Mouse (Mus musculus): ENCODE results near the gene Arhgap15. TPM values are rescaled to one million over a fixed set of nuclear protein-coding genes. Genes with fewer than 3 reads are reported as not detected.

Gene Arhgap15
- polyA plus RNA-seq, 1 experiment from 2014 or later = 0.88 TPM

DNA sequence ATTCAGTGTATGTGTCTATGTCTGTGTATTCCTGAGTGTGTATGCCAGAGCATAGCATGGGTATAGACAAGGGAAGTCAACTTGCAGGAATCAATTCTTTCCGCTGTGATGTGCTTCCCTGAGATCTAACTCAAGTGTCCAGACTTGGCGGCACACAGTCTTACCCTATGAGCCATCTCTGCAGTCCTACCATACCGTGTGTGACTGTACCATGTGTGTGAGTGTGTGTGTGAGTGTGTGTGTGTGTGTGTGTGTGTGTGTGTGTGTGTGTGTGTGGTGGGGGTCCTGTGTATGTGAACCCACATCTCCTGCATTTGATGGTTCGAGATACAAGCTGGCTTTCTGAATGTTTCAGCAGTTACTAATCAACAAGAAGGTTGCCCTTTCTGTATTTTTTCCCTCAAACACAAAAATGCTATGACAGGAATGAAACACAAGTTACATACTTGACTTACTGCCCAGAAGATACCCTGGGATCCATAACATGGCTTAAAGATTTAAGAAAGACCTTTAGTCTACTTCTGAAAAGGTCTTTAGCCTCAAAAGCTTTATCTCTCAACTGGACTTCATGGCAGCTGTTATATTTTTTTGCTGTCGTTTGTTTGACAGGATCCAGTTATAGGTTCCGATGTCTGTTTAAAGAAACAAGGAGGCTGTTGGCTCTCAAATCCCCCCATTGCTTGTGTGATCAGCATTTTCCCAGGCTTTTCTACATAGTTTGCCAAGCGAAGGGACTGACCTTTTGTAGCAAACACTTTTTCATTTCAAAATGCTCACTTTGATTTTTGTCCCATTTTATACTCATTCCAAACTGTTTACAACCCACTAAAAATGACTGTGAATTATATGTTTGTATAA, 397.7 kb downstream of the Arhgap15 start:
- H3K36me3 ChIP-seq (ENCODE audit: control insufficient read depth, insufficient read depth, low read length) = no peaks in the 10 kb centered on the region
- H3K27me3 ChIP-seq (ENCODE audit: control insufficient read depth, insufficient read depth, low read length) = no peaks in the 10 kb centered on the region
- peaks cover 4% of the 10 kb centered on the region; the same call in 1 of the 2 replicates for H3K4me1 ChIP-seq (ENCODE audit: control insufficient read depth, insufficient read depth, low read length)
- H3K4me3 ChIP-seq (ENCODE audit: low read depth, low read length) = no peak overlapping the region
- WGBS = 50% methylated on average over 7 of the region's 7 CpGs
- no peak overlapping the region for H3K9ac ChIP-seq (replicated peaks; ENCODE audit: low read depth, low read length)
- no peak overlapping the region for H3K4me2 ChIP-seq (replicated peaks; ENCODE audit: low read depth, low read length)
- no peak for ATAC-seq (ENCODE audit: insufficient number of reproducible peaks, insufficient read depth, low FRiP score, low read depth)
- peak overlapping the region; percentile 77; the same call in 1 of the 2 replicates for H3K27ac ChIP-seq (ENCODE audit: low read length)
- no peaks in the 10 kb centered on the region for H3K9me3 ChIP-seq (ENCODE audit: control insufficient read depth, low read depth, low read length)

DNA sequence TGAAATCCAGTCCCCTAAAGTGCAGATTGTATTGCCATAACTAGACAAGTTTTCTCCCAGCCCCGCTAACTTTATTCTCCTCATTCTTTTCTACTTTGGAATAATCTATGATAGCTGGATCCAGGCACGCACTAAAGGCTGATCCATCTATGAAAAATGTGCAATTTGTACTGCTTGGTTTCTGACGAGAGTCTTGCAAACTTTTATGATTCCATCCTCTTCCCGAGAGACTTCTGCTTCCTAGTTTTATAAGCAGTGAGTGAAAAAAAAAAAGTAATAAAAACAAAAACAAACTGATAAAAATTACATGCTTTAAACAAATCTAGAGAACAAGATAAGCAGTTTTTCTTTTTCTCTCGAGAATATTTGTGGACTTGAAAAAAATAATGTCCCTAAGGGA, 398.9 kb downstream of the Arhgap15 start:
- no peak for ATAC-seq (ENCODE audit: insufficient number of reproducible peaks, insufficient read depth, low FRiP score, low read depth)
- Histone ChIP-seq H3K4me2 (replicated peaks; ENCODE audit: low read depth, low read length) (no peak overlapping the region), H3K27ac (ENCODE audit: low read length) (peak overlapping the region; percentile 91), H3K27me3 (ENCODE audit: control insufficient read depth, insufficient read depth, low read length) (no peaks in the 10 kb centered on the region), H3K4me3 (ENCODE audit: low read depth, low read length) (no peak overlapping the region), H3K9me3 (ENCODE audit: control insufficient read depth, low read depth, low read length) (no peaks in the 10 kb centered on the region), H3K9ac (replicated peaks; ENCODE audit: low read depth, low read length) (no peak overlapping the region), H3K4me1 (ENCODE audit: control insufficient read depth, insufficient read depth, low read length) (peaks cover 4% of the 10 kb centered on the region; the same call in 1 of the 2 replicates), H3K36me3 (ENCODE audit: control insufficient read depth, insufficient read depth, low read length) (no peaks in the 10 kb centered on the region)
- 41% methylated on average over 5 of the region's 5 CpGs for WGBS

DNA sequence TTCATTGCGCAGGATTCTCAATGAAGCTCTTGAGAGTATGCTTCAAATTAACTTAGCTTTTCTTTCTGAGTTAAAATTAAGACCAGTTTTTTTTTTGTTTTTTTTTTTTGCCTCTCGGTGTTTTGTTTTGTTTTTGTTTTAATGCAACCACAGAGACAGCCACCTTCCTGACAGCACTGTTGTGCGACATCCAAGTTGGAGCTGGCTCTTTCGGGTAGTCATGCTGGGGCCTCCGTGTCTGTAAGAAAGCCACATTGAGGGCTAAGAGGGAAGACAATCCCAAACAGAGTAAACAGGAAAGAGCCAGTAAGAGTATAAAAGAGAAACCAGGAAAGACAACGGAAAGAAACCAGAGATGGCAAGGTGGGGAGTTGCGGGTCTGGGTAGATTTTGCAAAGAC, 399.3 kb downstream of the Arhgap15 start:
- no peak overlapping the region for H3K4me2 ChIP-seq (replicated peaks; ENCODE audit: low read depth, low read length)
- H3K4me1 ChIP-seq (ENCODE audit: control insufficient read depth, insufficient read depth, low read length) = peaks cover 4% of the 10 kb centered on the region; the same call in 1 of the 2 replicates
- no peaks in the 10 kb centered on the region for H3K36me3 ChIP-seq (ENCODE audit: control insufficient read depth, insufficient read depth, low read length)
- H3K9me3 ChIP-seq (ENCODE audit: control insufficient read depth, low read depth, low read length) = no peaks in the 10 kb centered on the region
- H3K27ac ChIP-seq (ENCODE audit: low read length) = peak overlapping the region; percentile 91
- 61% methylated on average over 7 of the region's 7 CpGs for WGBS
- no peak for ATAC-seq (ENCODE audit: insufficient number of reproducible peaks, insufficient read depth, low FRiP score, low read depth)
- H3K27me3 ChIP-seq (ENCODE audit: control insufficient read depth, insufficient read depth, low read length) = no peaks in the 10 kb centered on the region
- no peak overlapping the region for H3K4me3 ChIP-seq (ENCODE audit: low read depth, low read length)
- H3K9ac ChIP-seq (replicated peaks; ENCODE audit: low read depth, low read length) = no peak overlapping the region

GRCm38 (mm10) chr2:44148550-44149100, 400.0 kb downstream of the Arhgap15 start:
- H3K27ac ChIP-seq (ENCODE audit: low read length) = peak overlapping the region; percentile 91
- H3K4me2 ChIP-seq (replicated peaks; ENCODE audit: low read depth, low read length) = no peak overlapping the region
- WGBS = 55% methylated on average over 7 of the region's 7 CpGs
- H3K4me1 ChIP-seq (ENCODE audit: control insufficient read depth, insufficient read depth, low read length) = peaks cover 4% of the 10 kb centered on the region; the same call in 1 of the 2 replicates
- ATAC-seq (ENCODE audit: insufficient number of reproducible peaks, insufficient read depth, low FRiP score, low read depth) = no peak
- H3K9me3 ChIP-seq (ENCODE audit: control insufficient read depth, low read depth, low read length) = no peaks in the 10 kb centered on the region
- H3K27me3 ChIP-seq (ENCODE audit: control insufficient read depth, insufficient read depth, low read length) = no peaks in the 10 kb centered on the region
- no peak overlapping the region for H3K4me3 ChIP-seq (ENCODE audit: low read depth, low read length)
- H3K36me3 ChIP-seq (ENCODE audit: control insufficient read depth, insufficient read depth, low read length) = no peaks in the 10 kb centered on the region
- no peak overlapping the region for H3K9ac ChIP-seq (replicated peaks; ENCODE audit: low read depth, low read length)

DNA sequence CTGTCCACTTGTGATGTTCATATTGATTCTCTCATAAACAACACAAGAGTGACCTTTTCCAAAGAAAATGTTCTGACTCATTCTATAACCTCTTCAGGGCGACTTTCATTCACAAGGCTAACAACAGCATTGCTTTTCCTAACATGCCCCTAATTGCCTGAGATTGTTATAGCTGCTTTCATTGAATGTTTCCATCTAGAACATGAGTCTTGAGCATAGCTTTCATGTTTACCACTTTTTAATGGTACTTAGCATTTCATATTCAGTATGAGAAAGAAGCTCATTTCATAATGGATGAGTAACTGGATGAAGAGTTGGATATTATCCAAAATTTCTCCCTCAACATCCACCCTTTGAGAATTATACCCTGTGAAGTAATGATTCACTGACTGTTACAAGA, 403.7 kb downstream of the Arhgap15 start:
- Histone ChIP-seq H3K4me2 (replicated peaks; ENCODE audit: low read depth, low read length) (no peak overlapping the region), H3K9me3 (ENCODE audit: control insufficient read depth, low read depth, low read length) (no peaks in the 10 kb centered on the region), H3K4me3 (ENCODE audit: low read depth, low read length) (no peak overlapping the region), H3K27ac (ENCODE audit: low read length) (no peak overlapping the region), H3K9ac (replicated peaks; ENCODE audit: low read depth, low read length) (no peak overlapping the region), H3K4me1 (ENCODE audit: control insufficient read depth, insufficient read depth, low read length) (peaks cover 4% of the 10 kb centered on the region; the same call in 1 of the 2 replicates), H3K27me3 (ENCODE audit: control insufficient read depth, insufficient read depth, low read length) (no peaks in the 10 kb centered on the region), H3K36me3 (ENCODE audit: control insufficient read depth, insufficient read depth, low read length) (no peaks in the 10 kb centered on the region)
- 80% methylated on average over 1 of the region's 1 CpGs for WGBS
- ATAC-seq (ENCODE audit: insufficient number of reproducible peaks, insufficient read depth, low FRiP score, low read depth) = no peak

DNA sequence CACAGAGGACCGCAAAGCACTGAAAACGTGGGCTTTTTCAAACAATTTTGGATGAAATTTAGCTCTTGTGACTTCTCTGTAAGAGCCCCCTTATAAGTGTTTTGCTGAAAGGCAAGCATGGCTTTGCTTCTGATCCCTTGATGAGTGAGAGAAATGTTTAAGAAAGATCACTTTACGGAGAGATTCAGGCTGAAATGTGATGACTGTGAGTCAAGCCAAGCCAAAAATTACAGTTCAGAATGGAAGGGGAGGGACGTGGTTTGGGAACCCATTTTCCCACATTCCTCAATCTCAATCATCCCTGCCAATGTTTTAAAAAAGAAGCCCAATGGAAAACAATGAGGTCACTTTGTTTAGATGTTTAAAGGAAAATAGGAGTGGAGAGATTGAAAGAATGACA, 411.7 kb downstream of the Arhgap15 start:
- Histone ChIP-seq H3K4me2 (replicated peaks; ENCODE audit: low read depth, low read length) (no peak overlapping the region), H3K9ac (replicated peaks; ENCODE audit: low read depth, low read length) (no peak overlapping the region), H3K4me3 (ENCODE audit: low read depth, low read length) (no peak overlapping the region), H3K36me3 (ENCODE audit: control insufficient read depth, insufficient read depth, low read length) (no peaks in the 10 kb centered on the region), H3K9me3 (ENCODE audit: control insufficient read depth, low read depth, low read length) (no peaks in the 10 kb centered on the region), H3K4me1 (ENCODE audit: control insufficient read depth, insufficient read depth, low read length) (no peaks in the 10 kb centered on the region), H3K27ac (ENCODE audit: low read length) (no peak overlapping the region), H3K27me3 (ENCODE audit: control insufficient read depth, insufficient read depth, low read length) (no peaks in the 10 kb centered on the region)
- WGBS = 60% methylated on average over 4 of the region's 4 CpGs
- no peak for ATAC-seq (ENCODE audit: insufficient number of reproducible peaks, insufficient read depth, low FRiP score, low read depth)

DNA sequence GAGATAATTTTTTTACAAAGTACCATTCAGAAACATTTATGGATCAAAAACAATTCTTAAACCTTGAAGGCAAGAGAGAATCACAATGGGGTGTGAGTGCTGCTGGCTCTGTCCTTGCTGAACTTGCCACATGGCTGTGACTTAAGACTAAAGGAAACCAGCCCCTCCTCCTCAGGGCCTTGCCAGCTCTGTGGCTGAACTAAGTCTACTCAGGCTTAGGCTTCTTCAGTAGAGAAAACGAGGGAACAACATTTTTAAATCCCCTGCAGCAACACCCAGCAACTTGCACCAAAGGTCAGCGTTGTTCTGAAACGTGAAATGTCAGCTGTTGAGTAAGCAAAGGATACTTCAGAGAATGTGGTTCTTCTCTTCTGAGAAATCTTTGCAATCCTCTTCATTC, 417.2 kb downstream of the Arhgap15 start:
- H3K4me3 ChIP-seq (ENCODE audit: low read depth, low read length) = no peak overlapping the region
- ATAC-seq (ENCODE audit: insufficient number of reproducible peaks, insufficient read depth, low FRiP score, low read depth) = no peak
- no peaks in the 10 kb centered on the region for H3K9me3 ChIP-seq (ENCODE audit: control insufficient read depth, low read depth, low read length)
- H3K27ac ChIP-seq (ENCODE audit: low read length) = no peak overlapping the region
- H3K36me3 ChIP-seq (ENCODE audit: control insufficient read depth, insufficient read depth, low read length) = no peaks in the 10 kb centered on the region
- 35% methylated on average over 3 of the region's 3 CpGs for WGBS
- no peak overlapping the region for H3K9ac ChIP-seq (replicated peaks; ENCODE audit: low read depth, low read length)
- H3K4me2 ChIP-seq (replicated peaks; ENCODE audit: low read depth, low read length) = no peak overlapping the region
- no peaks in the 10 kb centered on the region for H3K4me1 ChIP-seq (ENCODE audit: control insufficient read depth, insufficient read depth, low read length)
- no peaks in the 10 kb centered on the region for H3K27me3 ChIP-seq (ENCODE audit: control insufficient read depth, insufficient read depth, low read length)

GRCm38 (mm10) chr2:44166716-44167115, 418.1 kb downstream of the Arhgap15 start:
- 69% methylated on average over 4 of the region's 4 CpGs for WGBS
- no peak for ATAC-seq (ENCODE audit: insufficient number of reproducible peaks, insufficient read depth, low FRiP score, low read depth)

More at GRCm38 (mm10) chr2:44166716-44167115, 418.1 kb downstream of the Arhgap15 start:
- Histone ChIP-seq H3K27ac (ENCODE audit: low read length) (no peak overlapping the region), H3K4me2 (replicated peaks; ENCODE audit: low read depth, low read length) (no peak overlapping the region), H3K4me1 (ENCODE audit: control insufficient read depth, insufficient read depth, low read length) (no peaks in the 10 kb centered on the region), H3K9ac (replicated peaks; ENCODE audit: low read depth, low read length) (no peak overlapping the region), H3K36me3 (ENCODE audit: control insufficient read depth, insufficient read depth, low read length) (no peaks in the 10 kb centered on the region), H3K27me3 (ENCODE audit: control insufficient read depth, insufficient read depth, low read length) (no peaks in the 10 kb centered on the region), H3K9me3 (ENCODE audit: control insufficient read depth, low read depth, low read length) (no peaks in the 10 kb centered on the region), H3K4me3 (ENCODE audit: low read depth, low read length) (no peak overlapping the region)
